Comparison of ENCODE assay signal across 21 mouse cellular contexts in the genomic region with DNA sequence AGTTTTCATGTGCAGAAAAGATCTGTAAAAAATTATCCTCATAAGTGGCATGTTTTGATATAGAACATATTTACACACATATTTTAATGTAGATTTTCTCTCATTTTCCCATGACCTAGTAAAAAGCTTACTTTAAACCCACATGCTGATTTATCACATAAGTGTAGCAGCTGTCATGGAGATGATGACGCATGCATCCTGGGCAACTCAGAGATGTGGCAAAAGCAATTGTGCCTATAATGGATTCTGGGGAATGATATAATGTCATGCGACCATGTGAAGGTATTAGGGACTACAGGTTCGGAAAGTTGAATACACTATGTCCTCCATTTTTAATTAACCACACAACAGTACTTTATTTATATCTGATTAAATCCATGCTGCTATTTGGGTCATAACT.
DNase-seq lines count a peak whose midpoint lies in the region; ATAC-seq lines count a peak whose summit lies in the region.
"Had no signal": no experiment of that assay in that cellular context is flagged by ENCODE, and none has a peak within 500 bp of the region (broad histone marks: within the 10 kb centered on the region; RNA-seq: fewer than 3 reads in every experiment).

No protein-coding gene starts in this region.

- ATAC-seq in frontal cortex, adult (ENCODE audit: low TSS enrichment) = peak; percentile 77
- ATAC-seq: forebrain, embryonic 13.5 days; forebrain, embryonic 16.5 days; hindbrain, embryonic 16.5 days; Patski had no signal

- no peak for DNase-seq in frontal cortex, postnatal 25 days (ENCODE audit: low spot score in 2 of 2)
- DNase-seq in right cerebral cortex, adult 18-20 months = peak; percentile 15
- no peak for DNase-seq in right cerebral cortex, postnatal 14 days
- peak; percentile 12 for DNase-seq in 3T3-L1 (ENCODE audit: low read depth, low spot score)
- DNase-seq in telencephalon, adult 2 months (ENCODE audit: low read depth, low spot score) = peak; percentile 24
- DNase-seq in kidney, postnatal 10 days = no peak
- DNase-seq: adrenal gland, postnatal 10 days; adrenal gland, postnatal 36 days; B cell, adult 2 months; cerebellum, adult 11 months; cerebellum, adult 2 months; cerebellum, adult 9-11 months; cerebellum, postnatal 25 days; gastrocnemius, adult 2 months; gastrocnemius, postnatal 14 days; heart, adult 11 months had no signal

Comparison
In these comparisons a context has a peak if more than half of its experiments do, and no peak if none do; other contexts are left out.
1. DNase-seq: peak in right cerebral cortex, adult 18-20 months (single experiment), 3T3-L1 (single experiment) and telencephalon, adult 2 months (single experiment); none in frontal cortex, postnatal 25 days (0 of 2), right cerebral cortex, postnatal 14 days (single experiment) and kidney, postnatal 10 days (single experiment).